Mouse (Mus musculus) cerebellum, adult (tissue): ENCODE results near the gene Tmem132d.

Experiments used
- ATAC-seq: cut with Nextera tagmentation; 2 replicates; pipeline ENCODE4 v1.9.2; 2017; ENCODE audit warnings: mild to moderate bottlenecking, moderate library complexity, mixed read lengths; ENCODE audit not compliant: insufficient number of reproducible peaks, low FRiP score, low TSS enrichment

The Tmem132d gene

GRCm38 (mm10) chr5:128236638-128237335 lies 196.1 kb downstream of the Tmem132d start:
- no peak for ATAC-seq

GRCm38 (mm10) chr5:128235611-128236010 lies 197.3 kb downstream of the Tmem132d start:
- ATAC-seq, result no peak

GRCm38 (mm10) chr5:128233101-128233500 lies 199.8 kb downstream of the Tmem132d start:
- no peak for ATAC-seq

DNA sequence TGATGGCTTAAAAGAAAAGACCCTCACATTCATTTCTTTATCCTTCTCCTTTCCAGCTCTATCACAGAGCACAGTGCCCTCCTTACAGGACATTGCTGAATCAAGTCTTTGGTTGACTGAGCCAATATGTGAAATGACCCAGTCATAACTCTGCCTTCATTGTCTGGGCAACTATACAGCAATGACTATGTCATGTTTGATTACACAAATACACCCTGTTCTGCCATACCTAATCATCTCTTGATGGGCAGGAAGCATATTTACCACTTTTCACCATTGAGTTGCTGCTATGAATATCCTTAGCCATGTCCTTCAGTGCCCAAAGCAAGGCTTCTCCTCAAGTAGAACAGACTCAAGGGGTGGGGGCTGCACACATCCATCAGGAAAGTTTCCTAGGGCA lies 214.6 kb downstream of the Tmem132d start:
- no peak for ATAC-seq

GRCm38 (mm10) chr5:128211125-128211524 lies 221.8 kb downstream of the Tmem132d start:
- ATAC-seq, result no peak

DNA sequence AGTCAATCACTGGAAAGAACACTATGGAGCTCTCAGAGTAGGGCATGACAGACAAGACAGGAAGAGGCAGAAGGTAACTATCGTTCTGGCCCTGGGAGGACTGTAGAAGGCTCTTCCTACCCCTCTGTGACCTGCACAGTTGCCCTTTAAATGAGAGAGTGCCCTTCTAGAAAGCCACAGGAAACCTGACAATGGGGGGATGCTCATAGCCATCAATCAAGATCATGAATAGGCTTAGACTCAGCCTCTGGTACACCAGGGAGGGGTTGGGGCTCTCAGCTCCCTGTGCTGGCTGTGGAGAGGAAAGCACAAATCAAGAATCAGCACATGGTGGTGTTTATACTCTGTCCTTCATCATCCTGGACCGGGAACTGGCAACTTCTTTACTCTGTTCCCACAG lies 227.2 kb downstream of the Tmem132d start:
- no peak for ATAC-seq

DNA sequence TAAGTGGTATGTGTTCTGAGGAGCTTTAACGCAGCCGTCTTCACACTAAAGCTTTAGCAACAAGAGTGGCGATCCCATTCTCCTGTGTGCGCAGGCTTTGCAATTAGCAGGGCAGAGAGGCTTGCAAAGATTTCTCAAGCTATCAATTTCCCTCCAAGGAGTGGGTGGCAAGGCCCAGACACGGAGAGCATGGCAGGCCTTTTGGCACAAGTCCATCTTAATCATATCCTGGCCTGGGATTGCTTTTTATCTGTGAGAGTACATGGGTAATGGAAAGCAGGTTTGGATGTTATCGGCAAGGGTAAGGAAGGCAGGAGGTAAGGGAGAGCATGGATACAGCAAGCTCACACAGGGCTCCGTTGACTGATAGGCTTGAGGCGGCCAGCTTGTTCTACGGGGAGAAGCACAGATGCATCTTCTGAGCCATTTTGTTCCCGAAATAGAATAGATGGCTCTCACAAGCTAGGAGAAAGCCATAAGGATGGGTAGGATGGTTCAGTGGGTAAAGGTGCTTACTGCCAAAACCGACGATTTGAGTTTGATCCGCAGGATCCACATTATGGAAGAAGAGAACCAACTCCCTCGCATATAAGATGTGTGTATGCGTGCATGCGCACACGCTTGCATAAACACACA lies 228.1 kb downstream of the Tmem132d start:
- ATAC-seq, result no peak

DNA sequence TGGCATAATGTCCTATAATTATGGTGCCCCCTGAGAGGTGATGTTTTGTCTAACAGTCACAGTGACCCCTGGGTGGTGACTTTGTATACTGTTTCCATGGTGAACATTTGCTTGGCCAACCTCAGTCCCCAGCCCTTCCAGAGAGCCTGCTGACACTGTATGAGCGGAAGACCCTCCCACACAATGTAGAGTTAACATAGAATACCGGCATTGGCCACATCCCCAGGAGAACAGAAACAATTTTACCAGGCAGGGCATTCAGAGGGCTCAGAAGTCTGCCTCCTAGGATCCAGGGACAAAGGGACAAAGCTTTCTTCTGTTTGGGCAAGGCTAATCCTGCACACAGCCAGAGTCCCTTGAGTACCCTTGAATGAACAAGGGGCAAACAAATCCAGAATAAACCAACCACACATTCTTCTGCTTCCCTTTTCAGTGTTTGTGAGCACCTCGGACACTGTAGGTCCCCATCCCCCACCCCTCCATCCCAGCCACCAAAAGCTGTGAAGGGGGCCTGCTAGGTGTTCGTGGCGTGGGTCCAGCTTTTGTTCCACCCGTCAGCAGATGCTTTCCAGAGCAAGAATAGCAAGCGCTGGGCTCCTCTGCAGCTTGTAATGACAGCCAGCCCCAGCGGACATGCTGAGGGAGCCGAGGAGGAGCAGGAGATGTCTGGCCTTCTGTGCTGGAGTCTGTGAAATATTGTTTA lies 228.8 kb downstream of the Tmem132d start:
- no peak for ATAC-seq

DNA sequence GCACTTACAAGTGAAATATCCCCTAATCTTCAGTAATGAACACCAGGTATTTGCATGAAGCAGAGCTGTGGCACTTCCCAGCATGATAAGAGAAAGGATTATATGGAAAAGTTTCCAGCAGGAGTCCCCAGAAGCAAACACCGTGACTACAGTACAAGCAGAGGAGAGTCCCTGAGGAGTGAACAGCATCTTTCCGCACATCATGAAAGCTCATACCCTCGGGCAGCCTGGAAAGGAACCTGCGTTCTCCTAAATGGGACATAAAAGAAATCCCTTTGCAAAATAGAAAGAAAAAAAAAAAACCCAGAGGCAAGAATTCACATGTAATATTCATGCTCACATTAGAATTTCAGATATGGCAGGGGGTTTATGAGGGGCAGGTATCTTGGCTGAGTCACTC lies 238.8 kb downstream of the Tmem132d start:
- no peak for ATAC-seq

DNA sequence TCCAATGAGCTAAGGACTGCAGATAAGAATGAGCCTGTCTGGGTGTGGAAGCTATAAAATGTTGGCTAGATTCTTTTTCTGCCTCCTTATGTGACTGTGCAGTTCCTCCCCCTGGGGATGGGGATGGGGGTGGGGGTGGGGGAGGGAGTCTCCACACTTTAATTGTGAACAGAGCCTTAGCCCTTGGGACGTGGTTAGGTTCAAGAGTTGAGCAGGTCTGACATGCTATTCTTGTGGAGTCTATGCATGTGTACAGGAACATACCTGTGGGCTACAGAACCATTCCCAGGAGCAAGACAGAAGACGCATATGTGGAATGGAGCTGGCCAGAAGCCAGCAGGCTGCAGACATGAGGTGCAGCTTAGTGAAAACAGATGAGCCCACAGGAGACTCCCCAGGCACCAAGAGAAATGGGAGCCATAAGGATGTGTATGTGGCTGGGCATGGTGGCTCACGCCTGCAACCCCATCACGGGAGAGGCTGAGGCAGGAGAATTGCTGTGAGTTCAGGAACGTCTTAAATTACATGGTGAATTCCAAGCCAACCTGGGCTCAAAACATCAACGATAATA lies 240.3 kb downstream of the Tmem132d start:
- no peak for ATAC-seq

GRCm38 (mm10) chr5:128191710-128192109 lies 241.2 kb downstream of the Tmem132d start:
- no peak for ATAC-seq

DNA sequence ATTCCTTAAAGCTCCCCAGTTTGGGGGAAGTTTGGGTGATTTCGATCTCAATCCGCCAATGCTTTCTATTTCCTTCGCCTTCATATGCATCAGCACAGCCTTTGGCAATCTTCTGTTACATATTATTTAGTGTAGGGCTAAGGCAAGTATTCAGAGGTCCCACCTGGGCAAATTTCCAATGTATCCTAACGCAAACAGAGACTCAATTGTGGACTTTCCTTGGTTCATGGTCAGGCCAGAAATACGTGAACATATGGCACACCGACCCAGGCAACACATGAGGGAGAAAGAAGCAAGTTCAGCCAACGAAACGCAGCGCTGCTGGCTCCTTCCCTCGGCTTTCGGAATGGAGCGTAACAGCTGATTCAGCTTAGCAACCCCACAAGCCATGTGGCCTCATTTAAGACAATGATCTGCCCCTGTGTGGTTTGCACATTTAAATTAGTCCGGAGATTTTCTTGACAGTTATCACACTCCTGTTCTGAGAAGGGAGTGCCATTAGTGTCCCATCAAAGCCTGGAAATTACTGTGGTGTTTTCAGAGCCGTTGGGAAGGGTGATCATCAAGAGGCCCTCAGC lies 242.5 kb downstream of the Tmem132d start:
- ATAC-seq, result no peak

- no peak for ATAC-seq
These were observed 256.6 kb downstream of the Tmem132d start for GRCm38 (mm10) chr5:128176234-128176633.

GRCm38 (mm10) chr5:128158901-128159675 lies 273.8 kb downstream of the Tmem132d start:
- no peak for ATAC-seq

DNA sequence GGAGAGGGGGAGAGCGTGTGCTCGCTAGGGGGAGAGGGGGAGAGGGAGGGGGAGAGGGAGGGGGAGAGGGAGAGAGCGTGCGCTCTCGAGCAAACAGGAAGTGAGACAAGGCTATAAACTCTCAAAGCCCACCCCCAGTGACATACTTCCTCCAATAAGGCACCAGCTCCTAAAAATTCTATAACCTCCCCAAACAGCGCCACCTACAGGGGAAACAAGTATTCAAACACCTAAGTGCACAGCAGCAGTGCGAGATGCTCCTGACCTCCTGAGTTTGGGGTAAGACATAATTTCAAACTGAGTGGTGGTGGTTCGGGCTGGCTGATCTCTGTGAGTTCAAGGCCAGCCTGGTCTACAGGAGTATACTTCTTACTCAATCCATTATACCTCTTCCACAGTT lies 281.4 kb downstream of the Tmem132d start:
- ATAC-seq, result no peak

- no peak for ATAC-seq
These were observed 285.8 kb downstream of the Tmem132d start for GRCm38 (mm10) chr5:128146901-128147645.

GRCm38 (mm10) chr5:128144799-128145198 lies 288.1 kb downstream of the Tmem132d start:
- no peak for ATAC-seq

GRCm38 (mm10) chr5:128136818-128137217 lies 296.1 kb downstream of the Tmem132d start:
- ATAC-seq, result no peak

DNA sequence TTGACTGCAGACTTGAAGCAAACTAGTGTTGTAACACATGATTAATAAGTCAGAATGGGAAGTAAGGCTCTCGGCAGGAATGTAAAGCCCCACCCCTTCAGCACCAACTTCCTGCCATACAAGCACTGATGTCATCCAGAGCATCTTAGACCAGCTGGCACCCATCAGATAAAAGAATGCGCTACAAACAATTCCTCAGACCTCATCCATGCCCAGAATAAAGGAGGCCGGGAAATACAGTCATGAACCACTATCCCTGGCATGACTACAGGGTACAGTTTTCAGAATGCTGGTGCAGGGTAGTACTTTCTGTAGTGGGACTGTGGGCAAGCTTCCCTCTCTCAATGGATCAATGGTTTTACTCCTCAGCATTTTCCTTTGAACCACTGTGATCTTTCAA lies 310.2 kb downstream of the Tmem132d start:
- ATAC-seq, result no peak
